Mouse (Mus musculus) retina, postnatal 7 days (tissue): Measurements from ENCODE around the gene Sdhaf4.

Experiments
- DNase-seq: peaks from one replicate; pipeline ENCODE4 v3.0.0-alpha.2; 2012; ENCODE audit warnings: low read depth, low spot score

Sdhaf4 gene

GRCm38 (mm10) chr1:23955539-23955938 is 49.9 kb downstream of the Sdhaf4 start:
- no peak for DNase-seq

- no peak for DNase-seq
Observed at GRCm38 (mm10) chr1:23953921-23954320, 51.5 kb downstream of the Sdhaf4 start.

GRCm38 (mm10) chr1:23948778-23949699 is 56.4 kb downstream of the Sdhaf4 start:
- DNase-seq = no peak

DNA sequence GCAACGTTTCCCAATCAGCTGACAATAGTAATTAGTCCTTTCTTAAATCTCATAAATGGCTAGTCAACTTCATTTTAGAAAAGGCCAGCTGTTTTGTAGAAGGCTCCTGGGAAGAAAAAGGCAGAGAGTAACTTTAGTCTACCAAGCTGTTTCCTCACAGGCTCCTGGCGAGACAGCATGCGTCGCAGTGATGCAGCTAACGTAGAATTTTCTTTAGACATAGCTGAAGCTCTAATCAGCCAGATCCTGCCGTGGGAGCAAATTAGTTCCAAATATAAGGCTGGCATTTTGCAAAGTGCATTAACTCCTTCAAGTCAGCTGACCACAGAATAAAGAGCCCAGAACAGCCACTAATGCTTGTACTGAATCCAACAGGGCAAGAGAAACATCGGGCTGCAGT is 57.2 kb downstream of the Sdhaf4 start:
- no peak for DNase-seq
